Mouse (Mus musculus): ENCODE results near the gene Vmn2r69. TPM values are rescaled to one million over a fixed set of nuclear protein-coding genes. Genes with fewer than 3 reads are reported as not detected.

Vmn2r69 gene
- total RNA-seq (2023): not detected

GRCm38 (mm10) chr7:85415820-85416219 lies at the start of gene Vmn2r69:
Gene Vmn2r69 (minus strand): TSS chr7:85415920.

Other genes starting within 250 kb of the Vmn2r69 start
- not detected for gene Vmn2r68, start 178.1 kb downstream of the Vmn2r69 start, total RNA-seq (2023)
- gene Vmn2r71, start 147.2 kb upstream of the Vmn2r69 start, total RNA-seq (2023): not detected
- gene Vmn2r70, start 153.3 kb upstream of the Vmn2r69 start, total RNA-seq (2023): not detected